In the genomic region with DNA sequence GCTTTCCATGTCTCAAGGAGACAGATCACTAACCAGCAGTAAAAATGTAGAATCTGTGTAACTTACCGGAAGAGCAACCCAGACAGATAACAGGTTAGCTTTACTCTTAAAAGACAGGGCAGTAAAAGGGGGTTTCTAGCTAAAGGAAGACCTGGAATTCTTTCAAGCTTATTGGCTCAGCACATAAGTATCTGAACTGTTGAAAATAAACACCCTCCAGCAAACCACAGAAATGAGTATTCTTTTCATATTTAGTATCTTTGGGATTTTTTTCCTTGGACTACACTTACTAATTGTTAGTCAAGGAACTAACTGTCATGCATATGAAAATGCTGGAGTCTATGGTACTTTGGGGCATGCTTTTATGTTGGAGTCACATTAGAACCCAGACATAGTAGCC, we compare ENCODE assay signal across 24 mouse cellular contexts.
A peak's percentile ranks its signal among the peaks of the same experiment; 100 is the strongest.
DNase-seq lines count a peak whose midpoint lies in the region; ATAC-seq and TF ChIP-seq lines count a peak whose summit lies in the region.
"Had no signal": no experiment of that assay in that cellular context is flagged by ENCODE, and none has a peak within 500 bp of the region (broad histone marks: within the 10 kb centered on the region; RNA-seq: fewer than 3 reads in every experiment).

No protein-coding gene starts in this region.

- dilution Hi-C loops in CH12.LX (cut with MboI; ENCODE audit: extremely low pct_ligation_motif_present, extremely low pct_unique_long_range_greater_than_20kb, low sequenced_read_pairs) = no loop called here

- ATAC-seq in intestine, embryonic 16.5 days = no peak
- ATAC-seq: activated CD4-positive, CD25-positive, alpha-beta regulatory T cell, adult 4 months; forebrain, embryonic 13.5 days; forebrain, embryonic 15.5 days; forebrain, postnatal 0 days; Patski had no signal

- TF ChIP-seq RAD21 in CH12.LX (IDR thresholded peaks at IDR 0.05; ENCODE audit: low read depth, low read length) = no peak

- H3K79me2 ChIP-seq in CH12.LX (replicated peaks; ENCODE audit: control insufficient read depth, extremely low read depth, insufficient read depth, poor library complexity, severe bottlenecking) = peaks cover 3% of the 10 kb centered on the region

- no peak overlapping the region for H3K27ac ChIP-seq in CH12.LX (ENCODE audit: insufficient read depth, low read depth)
- H3K27ac ChIP-seq in embryonic fibroblast, embryonic 13.5 days (ENCODE audit: insufficient read depth, low read length) = peak overlapping the region; percentile 32; the same call in 1 of the 2 replicates
- H3K27ac ChIP-seq in intestine, embryonic 16.5 days (ENCODE audit: low read length) = no peak overlapping the region
- H3K27ac ChIP-seq: embryonic facial prominence, embryonic 13.5 days; embryonic facial prominence, embryonic 15.5 days; forebrain, embryonic 13.5 days; forebrain, embryonic 15.5 days had no signal

- H3K27me3 ChIP-seq in CH12.LX (replicated peaks) = no peaks in the 10 kb centered on the region
- H3K27me3 ChIP-seq in intestine, embryonic 16.5 days (replicated peaks; ENCODE audit: control insufficient read depth, insufficient read depth, low read length) = no peaks in the 10 kb centered on the region
- H3K27me3 ChIP-seq: embryonic facial prominence, embryonic 13.5 days; embryonic facial prominence, embryonic 15.5 days; forebrain, embryonic 13.5 days; forebrain, embryonic 15.5 days; Patski had no signal

- TF ChIP-seq EP300 in CH12.LX (IDR thresholded peaks at IDR 0.05; ENCODE audit: low read length) = no peak

- TF ChIP-seq CTCF in CH12.LX (conservative IDR thresholded peaks at IDR 0.05 in 1 of 2, IDR thresholded peaks at IDR 0.05 in 1 of 2; ENCODE audit: low read depth in 2 of 2, low read length in 2 of 2) = no peak
- TF ChIP-seq CTCF in embryonic fibroblast, embryonic 13.5 days (IDR thresholded peaks at IDR 0.05; ENCODE audit: borderline replicate concordance, insufficient read depth, low read length) = no peak

- no peak overlapping the region for H3K9ac ChIP-seq in CH12.LX (ENCODE audit: insufficient read depth, low read depth)
- H3K9ac ChIP-seq in intestine, embryonic 16.5 days (ENCODE audit: low read depth, low read length) = no peak overlapping the region
- H3K9ac ChIP-seq: embryonic facial prominence, embryonic 13.5 days; embryonic facial prominence, embryonic 15.5 days; forebrain, embryonic 13.5 days; forebrain, embryonic 15.5 days; forebrain, postnatal 0 days had no signal

- in situ Hi-C loops in CH12.LX (cut with MboI; ENCODE audit: low pct_ligation_motif_present, low pct_unique_long_range_greater_than_20kb, low sequenced_read_pairs) = loop anchor here (25.0 kb wide), 1 partner anchor 389 kb away; no protein-coding TSS in a partner anchor

- H3K36me3 ChIP-seq in CH12.LX (replicated peaks in 1 of 2; ENCODE audit: control insufficient read depth in 1 of 2, insufficient read depth in 1 of 2, low read length in 1 of 2) = no peaks in the 10 kb centered on the region
- H3K36me3 ChIP-seq in intestine, embryonic 16.5 days (ENCODE audit: control insufficient read depth, insufficient read depth, low read length) = no peaks in the 10 kb centered on the region
- H3K36me3 ChIP-seq: embryonic facial prominence, embryonic 13.5 days; embryonic facial prominence, embryonic 15.5 days; forebrain, embryonic 15.5 days had no signal

- no peaks in the 10 kb centered on the region for H3K9me3 ChIP-seq in CH12.LX (replicated peaks; ENCODE audit: low read length)
- H3K9me3 ChIP-seq in intestine, embryonic 16.5 days (ENCODE audit: control insufficient read depth, low read length) = no peaks in the 10 kb centered on the region
- H3K9me3 ChIP-seq: embryonic facial prominence, embryonic 13.5 days; embryonic facial prominence, embryonic 15.5 days; forebrain, embryonic 13.5 days; forebrain, embryonic 15.5 days had no signal

- peak overlapping the region; percentile 29; the same call in 1 of the 2 replicates for H3K4me2 ChIP-seq in CH12.LX (ENCODE audit: insufficient read depth, low read depth, poor library complexity, severe bottlenecking)
- H3K4me2 ChIP-seq in intestine, embryonic 16.5 days (ENCODE audit: low read depth, low read length) = no peak overlapping the region
- H3K4me2 ChIP-seq: embryonic facial prominence, embryonic 13.5 days; embryonic facial prominence, embryonic 15.5 days; forebrain, embryonic 13.5 days; forebrain, embryonic 15.5 days had no signal

- 73% methylated on average over 1 of the region's 1 CpGs for WGBS in intestine, embryonic 16.5 days

- peaks cover 15 to 54% of the 10 kb centered on the region in 2 experiments for H3K4me1 ChIP-seq in CH12.LX (ENCODE audit: control insufficient read depth in 1 of 2, insufficient read depth in 2 of 2)
- H3K4me1 ChIP-seq in embryonic fibroblast, embryonic 13.5 days (ENCODE audit: control insufficient read depth, insufficient read depth, low read length) = peaks cover 24% of the 10 kb centered on the region
- H3K4me1 ChIP-seq in intestine, embryonic 16.5 days (ENCODE audit: control insufficient read depth, insufficient read depth, low read length) = 0 out of 2 replicates have a peak, but pooled peaks cover 6% of the 10 kb centered on the region

- no peak overlapping the region for H3K4me3 ChIP-seq in CH12.LX (replicated peaks in 1 of 3; ENCODE audit: low read depth in 2 of 3, low read length in 2 of 3, poor library complexity in 1 of 3)
- no peak overlapping the region for H3K4me3 ChIP-seq in embryonic fibroblast, embryonic 13.5 days (ENCODE audit: insufficient read depth, low read length)
- no peak overlapping the region for H3K4me3 ChIP-seq in intestine, embryonic 16.5 days (ENCODE audit: low read length)
- H3K4me3 ChIP-seq: embryonic facial prominence, embryonic 13.5 days; embryonic facial prominence, embryonic 15.5 days; forebrain, embryonic 13.5 days; forebrain, embryonic 15.5 days had no signal

- TF ChIP-seq POLR2A in CH12.LX (IDR thresholded peaks at IDR 0.05; ENCODE audit: low read depth, low read length) = no peak
- TF ChIP-seq POLR2A in embryonic fibroblast, embryonic 13.5 days (IDR thresholded peaks at IDR 0.05; ENCODE audit: low read depth, low read length) = no peak

- DNase-seq in 3T3-L1 (ENCODE audit: low read depth, low spot score) (peak; percentile 55), CH12.LX (ENCODE audit: extremely low read depth) (no peak)
- no peak for DNase-seq in layer of hippocampus, adult 9-11 months
- no peak for DNase-seq in urinary bladder, adult 2 months (ENCODE audit: low spot score)
- DNase-seq: adrenal gland, adult 2 months; adrenal gland, postnatal 10 days; adrenal gland, postnatal 25 days; B cell, adult 2 months; cerebellum, adult 11 months; cerebellum, adult 18-20 months; cerebellum, adult 8-10 months; cerebellum, adult 9-11 months; cerebellum, postnatal 14 days; cerebellum, postnatal 36 days; embryo, embryonic 11 days; forebrain, postnatal 0 days had no signal

TF ChIP-seq in CH12.LX, 34 proteins besides CTCF, POLR2A, EP300 and RAD21:
- TF ChIP-seq ZNF384 (IDR thresholded peaks at IDR 0.05; ENCODE audit: low read depth, low read length) = no peak
- no peak for TF ChIP-seq JUN (IDR thresholded peaks at IDR 0.05; ENCODE audit: insufficient read depth, low read depth, low read length)
- no peak for TF ChIP-seq IRF4 (IDR thresholded peaks at IDR 0.05; ENCODE audit: low read depth, low read length)
- no peak for TF ChIP-seq MAX (IDR thresholded peaks at IDR 0.05; ENCODE audit: low read length)
- TF ChIP-seq MYC (IDR thresholded peaks at IDR 0.05; ENCODE audit: low read depth, low read length) = no peak
- TF ChIP-seq GABPA (IDR thresholded peaks at IDR 0.05; ENCODE audit: insufficient replicate concordance, low read depth, low read length) = no peak
- no peak for TF ChIP-seq ELF1 (IDR thresholded peaks at IDR 0.05; ENCODE audit: low read depth, low read length)
- no peak for TF ChIP-seq ZC3H11A (IDR thresholded peaks at IDR 0.05; ENCODE audit: low read depth, low read length)
- TF ChIP-seq SMC3 (IDR thresholded peaks at IDR 0.05; ENCODE audit: low read depth, low read length) = no peak
- no peak for TF ChIP-seq SIN3A (IDR thresholded peaks at IDR 0.05; ENCODE audit: low read length)
- no peak for TF ChIP-seq TCF12 (IDR thresholded peaks at IDR 0.05; ENCODE audit: low read depth, low read length)
- TF ChIP-seq USF1 (IDR thresholded peaks at IDR 0.05; ENCODE audit: low read depth, low read length) = no peak
- TF ChIP-seq KAT2A (IDR thresholded peaks at IDR 0.05; ENCODE audit: insufficient replicate concordance, low read length) = no peak
- TF ChIP-seq MAZ (IDR thresholded peaks at IDR 0.05; ENCODE audit: low read depth, low read length) = no peak
- TF ChIP-seq TBP (conservative IDR thresholded peaks at IDR 0.05; ENCODE audit: low read depth, low read length) = no peak
- no peak for TF ChIP-seq JUND (conservative IDR thresholded peaks at IDR 0.05; ENCODE audit: low read depth, low read length)
- TF ChIP-seq USF2 (conservative IDR thresholded peaks at IDR 0.05; ENCODE audit: low read depth, low read length) = no peak
- no peak for TF ChIP-seq E2F4 (IDR thresholded peaks at IDR 0.05; ENCODE audit: insufficient replicate concordance, low read depth, low read length)
